Comparison of ENCODE assay signal across 14 mouse cellular contexts in genomic region chr13:52077616-52078015, GRCm38 (mm10).
DNase-seq lines count a peak whose midpoint lies in the region; ATAC-seq lines count a peak whose summit lies in the region.
"Had no signal": no experiment of that assay in that cellular context is flagged by ENCODE, and none has a peak within 500 bp of the region (broad histone marks: within the 10 kb centered on the region; RNA-seq: fewer than 3 reads in every experiment).

No protein-coding gene starts in this region.

- H3K27ac ChIP-seq in heart, embryonic 11.5 days (ENCODE audit: low read depth, low read length), result peak overlapping the region; percentile 35; the same call in 1 of the 2 replicates
- H3K27ac ChIP-seq: embryonic facial prominence, embryonic 12.5 days; liver, embryonic 12.5 days; midbrain, embryonic 12.5 days had no signal

- no peak overlapping the region for H3K9ac ChIP-seq in heart, embryonic 11.5 days (ENCODE audit: low read depth, low read length)
- H3K9ac ChIP-seq: embryonic facial prominence, embryonic 12.5 days; liver, embryonic 12.5 days; midbrain, embryonic 12.5 days had no signal

- H3K36me3 ChIP-seq in heart, embryonic 11.5 days (ENCODE audit: control insufficient read depth, insufficient read depth, low read length), result no peaks in the 10 kb centered on the region
- H3K36me3 ChIP-seq: embryonic facial prominence, embryonic 12.5 days; liver, embryonic 12.5 days; midbrain, embryonic 12.5 days had no signal

- WGBS in heart, embryonic 11.5 days (ENCODE audit: insufficient replicate concordance), result 28% methylated on average over 4 of the region's 4 CpGs

- no peak for DNase-seq in heart, postnatal 25 days (ENCODE audit: low spot score)
- DNase-seq in 3T3-L1 (ENCODE audit: low read depth, low spot score), result peak; percentile 20
- DNase-seq in frontal cortex, adult 2 months (ENCODE audit: extremely low spot score in 1 of 2, low spot score in 1 of 2), result peak; percentile 58 to 76
- peak; percentile 32 to 90 for DNase-seq in left cerebral cortex, postnatal 25 days (ENCODE audit: low spot score in 2 of 2)
- no peak for DNase-seq in ovary, postnatal 36 days (ENCODE audit: low spot score)
- no peak for DNase-seq in embryo, embryonic 11 days
- DNase-seq: cerebellum, adult 9-11 months had no signal

- no peaks in the 10 kb centered on the region for H3K9me3 ChIP-seq in heart, embryonic 11.5 days (replicated peaks; ENCODE audit: control insufficient read depth, low read length)
- H3K9me3 ChIP-seq: embryonic facial prominence, embryonic 12.5 days; liver, embryonic 12.5 days; midbrain, embryonic 12.5 days had no signal

- no peak overlapping the region for H3K4me2 ChIP-seq in heart, embryonic 11.5 days
- H3K4me2 ChIP-seq: embryonic facial prominence, embryonic 12.5 days; liver, embryonic 12.5 days; midbrain, embryonic 12.5 days had no signal

- no peaks in the 10 kb centered on the region for H3K27me3 ChIP-seq in heart, embryonic 11.5 days (ENCODE audit: control insufficient read depth, insufficient read depth, low read length)
- H3K27me3 ChIP-seq: embryonic facial prominence, embryonic 12.5 days had no signal

- peaks cover 40% of the 10 kb centered on the region for H3K4me1 ChIP-seq in heart, embryonic 11.5 days (ENCODE audit: control insufficient read depth, insufficient read depth, low read length)
- H3K4me1 ChIP-seq: midbrain, embryonic 12.5 days had no signal

- no peak for ATAC-seq in heart, embryonic 11.5 days (replicated peaks; ENCODE audit: insufficient number of reproducible peaks, low FRiP score, low TSS enrichment)
- ATAC-seq in CD4-positive, CD25-positive, alpha-beta regulatory T cell, adult 4 months, result no peak
- ATAC-seq: activated CD4-positive, CD25-positive, alpha-beta regulatory T cell, adult 4 months; liver, embryonic 12.5 days; lung, postnatal 0 days had no signal

- H3K4me3 ChIP-seq in heart, embryonic 11.5 days (ENCODE audit: low read depth, low read length), result no peak overlapping the region
- H3K4me3 ChIP-seq: embryonic facial prominence, embryonic 12.5 days; liver, embryonic 12.5 days; midbrain, embryonic 12.5 days had no signal

- intact Hi-C loops in heart, postnatal 25 days (cut with DNase I), result loop anchor here (2.0 to 5.0 kb wide), 2 partner anchors 100 to 231 kb away; partner anchors contain the start of gene Gadd45g
- intact Hi-C loops in left cerebral cortex, postnatal 25 days (cut with DNase I), result loop anchor here (1.0 to 2.0 kb wide), 2 partner anchors 196 to 231 kb away; partner anchors contain the start of gene Gadd45g

Comparison
In these comparisons a context has a peak if more than half of its experiments do, and no peak if none do; other contexts are left out.
1. DNase-seq: peak in 3T3-L1 (single experiment), frontal cortex, adult 2 months (2 of 2) and left cerebral cortex, postnatal 25 days (2 of 2); none in heart, postnatal 25 days (single experiment), ovary, postnatal 36 days (single experiment) and embryo, embryonic 11 days (single experiment).